Mouse (Mus musculus) cerebellum, adult 2 months (tissue): ENCODE measurements around the gene Rbmx. TPM values are rescaled to one million over a fixed set of nuclear protein-coding genes. Genes with fewer than 3 reads are reported as not detected.
A peak's percentile ranks its signal among the peaks of the same experiment; 100 is the strongest.

Source experiments
- DNase-seq, 2 experiments: peaks; one replicate each; pipeline ENCODE4 v3.0.0; 2021
- H3K27ac ChIP-seq: fragments of 200-500 bp; 2 replicates; pipeline ENCODE4 v1.5.1; 2012; ENCODE audit warnings: low read length, control low read depth, inconsistent platforms; ENCODE audit not compliant: insufficient read depth
- H3K27me3 ChIP-seq: fragments of 200-500 bp; 2 replicates; pipeline ENCODE4 v1.6.1; 2012; ENCODE audit warnings: inconsistent platforms, mild to moderate bottlenecking, low read length, moderate library complexity; ENCODE audit not compliant: control insufficient read depth, insufficient read depth
- H3K4me1 ChIP-seq: fragments of 200-500 bp; 2 replicates; pipeline ENCODE4 v1.6.1; 2011; ENCODE audit warnings: low read length; ENCODE audit not compliant: control insufficient read depth, insufficient read depth
- H3K4me3 ChIP-seq: fragments of 200-500 bp; replicated peaks from 2 replicates; pipeline ENCODE3; 2011; ENCODE audit warnings: mild to moderate bottlenecking, low read depth, low read length, control low read depth; ENCODE audit not compliant: insufficient read depth
- CTCF ChIP-seq: fragments of 200-500 bp; IDR thresholded peaks from 2 replicates; pipeline ENCODE4 v1.5.1; 2011; ENCODE audit warnings: low read depth, mild to moderate bottlenecking, control low read depth, low read length, moderate library complexity, borderline replicate concordance; ENCODE audit not compliant: insufficient read depth
- POLR2A ChIP-seq: fragments of 200-500 bp; IDR thresholded peaks from 2 replicates; pipeline ENCODE4 v1.6.1; 2011; ENCODE audit warnings: low read length, control low read depth, borderline replicate concordance; ENCODE audit not compliant: insufficient read depth
- WGBS: fragments of 180-500 bp; shearing (Covaris S2); methylation state at CpG from one replicate; pipeline ENCODE4 v1.1.7; 2018; 5-methylcytosine and 5-hydroxymethylcytosine counted together
- polyA plus RNA-seq: library from polyadenylated mRNA; depleted of rRNA; stranded (reverse); fragments of >200 nt; gene quantifications from 2 replicates; pipeline ENCODE4 v1.2.3, GENCODE M21; 2012; rRNA removed

Rbmx gene
- polyA plus RNA-seq = 67.9 and 69.9 TPM in 2 replicates

DNA sequence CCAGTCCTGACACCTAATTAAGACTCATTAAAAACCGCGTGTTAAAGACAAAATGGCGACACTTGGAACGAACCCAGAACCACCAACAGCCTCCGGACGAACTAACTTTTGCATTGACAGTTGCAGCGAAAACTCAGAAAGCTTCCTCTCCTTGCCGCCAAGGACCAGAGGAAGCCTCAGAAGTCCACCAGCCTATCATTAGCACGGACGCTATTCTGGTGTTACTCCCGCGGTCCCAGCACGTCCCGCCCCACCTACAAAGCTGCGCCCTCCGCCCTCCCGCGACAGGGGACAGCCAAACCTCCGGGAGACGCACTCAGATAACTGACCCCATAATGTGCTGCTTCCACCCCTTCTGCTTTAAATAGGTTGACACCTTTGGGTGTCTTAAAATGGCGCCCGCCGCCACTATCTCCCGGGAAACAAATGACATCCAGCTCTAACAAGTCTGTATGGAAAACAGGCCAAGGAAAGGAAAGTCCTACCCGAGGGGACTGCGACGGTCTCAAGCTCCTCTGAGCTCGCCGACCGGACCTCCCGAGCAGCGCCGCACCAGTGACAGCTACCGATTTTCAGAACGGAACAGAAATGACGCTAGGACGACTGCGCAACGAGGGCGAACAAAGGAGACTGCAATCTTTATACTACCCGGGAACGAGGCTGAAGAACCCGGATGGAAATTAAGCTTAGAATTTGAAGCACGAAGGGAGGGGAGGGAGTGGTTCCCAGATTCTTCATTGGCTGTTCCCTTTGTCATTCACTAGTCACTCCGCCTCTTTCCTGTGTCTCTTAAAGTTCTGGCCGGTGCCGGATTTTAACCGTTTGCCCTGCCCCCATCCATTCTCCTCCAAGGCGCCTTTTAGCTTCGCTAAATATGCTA lies at the start of gene Rbmx:
Gene Rbmx (minus strand): TSS at position 670 of the 880 bp plus-strand sequence.
- WGBS = 6% methylated on average over 50 of the region's 50 CpGs
- Histone ChIP-seq H3K27me3 (no peaks in the 10 kb centered on the region), H3K4me3 (peak within 1 kb of the TSS; percentile 95), H3K4me1 (0 out of 2 replicates have a peak, but pooled peaks cover 3% of the 10 kb centered on the region), H3K27ac (peak within 1 kb of the TSS; percentile 83; the same call in 1 of the 2 replicates)
- no peak for TF ChIP-seq CTCF
- peak; percentile 82; the same call in 1 of the 2 replicates for TF ChIP-seq POLR2A
- peak; percentile 83 to 90 for DNase-seq

DNA sequence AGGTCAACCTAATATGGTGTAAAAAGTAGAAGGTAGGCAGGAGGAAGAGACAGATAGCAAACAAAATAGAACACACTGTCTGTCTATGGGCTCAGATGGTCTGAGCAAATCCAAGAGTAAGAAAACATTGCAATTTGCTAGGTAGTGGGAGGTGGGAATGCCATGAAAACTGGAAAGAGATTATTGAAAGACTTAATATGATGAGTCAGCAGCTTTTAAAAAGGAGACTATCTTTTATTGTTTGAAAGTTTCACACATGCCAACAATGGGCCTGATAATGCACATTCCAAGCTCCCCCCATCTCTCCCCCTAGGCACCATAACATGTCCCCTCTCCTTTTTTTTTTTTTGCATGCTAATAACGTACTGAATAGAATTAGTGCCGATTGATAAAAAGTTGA lies 41.1 kb upstream of the Rbmx start:
- H3K27ac ChIP-seq = no peak overlapping the region
- no peak for DNase-seq
- 82% methylated on average over 2 of the region's 2 CpGs for WGBS
- no peak overlapping the region for H3K4me3 ChIP-seq
- H3K4me1 ChIP-seq = no peaks in the 10 kb centered on the region
- no peak for TF ChIP-seq POLR2A
- TF ChIP-seq CTCF = no peak
- H3K27me3 ChIP-seq = no peaks in the 10 kb centered on the region

DNA sequence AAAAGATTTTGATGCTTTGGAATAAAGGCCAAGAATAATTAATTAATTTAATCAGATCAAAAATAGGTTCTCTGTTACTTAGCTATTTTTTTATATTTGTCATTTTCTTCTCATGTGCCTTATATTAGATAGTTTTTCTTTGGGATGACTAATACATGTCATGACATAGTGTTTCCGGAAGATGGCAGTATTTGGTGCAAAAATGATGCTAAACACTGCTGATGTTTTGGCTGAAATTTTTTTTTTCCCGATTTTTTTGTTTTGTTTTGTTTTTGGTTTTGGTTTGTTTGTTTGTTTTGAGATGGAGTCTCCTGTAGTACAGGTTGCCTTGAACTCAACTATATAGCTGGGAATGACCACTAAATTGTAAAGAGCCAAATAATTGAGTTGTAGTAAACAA lies 38.8 kb upstream of the Rbmx start:
- DNase-seq = peak in 1 of 2 experiments; percentile 1
- H3K27ac ChIP-seq = no peak overlapping the region
- no peaks in the 10 kb centered on the region for H3K27me3 ChIP-seq
- 2% methylated on average over 2 of the region's 2 CpGs for WGBS
- H3K4me1 ChIP-seq = no peaks in the 10 kb centered on the region
- no peak overlapping the region for H3K4me3 ChIP-seq
- peak; percentile 6; the same call in 1 of the 2 replicates for TF ChIP-seq CTCF
- no peak for TF ChIP-seq POLR2A

DNA sequence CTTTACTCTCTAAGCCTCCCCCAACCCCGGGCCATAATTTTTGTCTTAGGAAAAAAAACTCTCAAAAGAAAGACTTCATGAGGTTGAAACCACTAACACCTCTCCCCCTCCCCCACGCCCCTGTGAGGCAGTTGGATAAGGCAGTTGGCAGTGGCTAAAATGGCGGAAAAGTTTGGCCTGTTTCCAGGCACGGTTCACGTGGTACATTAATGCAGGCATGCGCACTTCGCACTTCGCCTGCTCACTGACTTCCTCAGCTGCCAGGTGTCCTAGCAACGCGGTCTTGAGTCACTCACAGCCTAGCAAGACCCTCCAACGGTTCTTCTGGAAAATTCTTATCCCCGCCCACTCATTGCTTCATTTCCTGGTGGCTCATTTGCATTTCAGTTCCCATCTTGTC lies 15.9 kb upstream of the Rbmx start, which contains the start of gene Gm364:
Gene Gm364 (plus strand): TSS at position 386 of the 400 bp plus-strand sequence.
- Histone ChIP-seq H3K27me3 (no peaks in the 10 kb centered on the region), H3K4me1 (no peaks in the 10 kb centered on the region), H3K27ac (no peak within 1 kb of the TSS), H3K4me3 (no peak within 1 kb of the TSS)
- WGBS = 76% methylated on average over 12 of the region's 12 CpGs
- no peak for DNase-seq
- TF ChIP-seq POLR2A (no peak), CTCF (no peak)

DNA sequence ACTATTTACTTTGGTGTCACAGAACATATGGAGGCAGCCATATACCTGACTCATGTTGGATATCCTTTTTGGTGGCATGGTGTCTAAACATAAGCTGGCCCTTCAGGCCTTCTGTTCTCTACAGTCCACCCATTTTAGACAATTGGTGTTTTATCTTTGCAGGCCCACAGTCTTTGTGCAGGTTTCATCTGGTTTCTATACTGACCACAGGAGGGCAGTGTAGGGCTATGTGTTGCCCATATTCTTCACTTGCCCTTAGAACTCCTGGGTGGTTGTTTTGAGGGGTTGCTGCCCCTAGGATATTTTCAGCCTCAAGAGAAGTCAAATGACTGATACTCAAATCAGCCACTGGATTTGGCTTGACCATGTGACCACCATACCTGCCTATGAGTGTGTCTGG lies 10.8 kb upstream of the Rbmx start:
- H3K4me3 ChIP-seq = no peak overlapping the region
- TF ChIP-seq POLR2A (no peak), CTCF (no peak)
- no peak for DNase-seq
- H3K4me1 ChIP-seq = no peaks in the 10 kb centered on the region
- H3K27me3 ChIP-seq = no peaks in the 10 kb centered on the region
- H3K27ac ChIP-seq = no peak overlapping the region

DNA sequence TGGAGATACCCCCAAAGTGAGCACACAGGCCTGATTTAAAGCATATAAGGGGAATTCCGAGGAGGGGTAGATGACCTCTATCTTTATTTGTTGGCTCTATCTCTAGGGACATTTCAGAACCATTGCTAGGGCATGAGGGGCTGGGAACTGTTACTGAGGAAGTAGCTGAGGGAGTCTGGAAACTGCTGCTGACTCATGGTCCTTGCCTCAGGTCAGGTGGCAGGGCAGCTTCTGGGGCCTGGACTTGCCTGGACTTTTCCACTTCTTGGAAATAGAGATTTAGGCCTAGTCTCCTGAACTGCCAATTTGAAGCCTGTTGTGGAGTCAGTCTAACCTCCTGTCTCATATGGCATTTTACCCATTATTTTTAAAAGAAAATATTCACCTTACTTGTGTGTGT lies 8.6 kb upstream of the Rbmx start:
- no peaks in the 10 kb centered on the region for H3K27me3 ChIP-seq

DNA sequence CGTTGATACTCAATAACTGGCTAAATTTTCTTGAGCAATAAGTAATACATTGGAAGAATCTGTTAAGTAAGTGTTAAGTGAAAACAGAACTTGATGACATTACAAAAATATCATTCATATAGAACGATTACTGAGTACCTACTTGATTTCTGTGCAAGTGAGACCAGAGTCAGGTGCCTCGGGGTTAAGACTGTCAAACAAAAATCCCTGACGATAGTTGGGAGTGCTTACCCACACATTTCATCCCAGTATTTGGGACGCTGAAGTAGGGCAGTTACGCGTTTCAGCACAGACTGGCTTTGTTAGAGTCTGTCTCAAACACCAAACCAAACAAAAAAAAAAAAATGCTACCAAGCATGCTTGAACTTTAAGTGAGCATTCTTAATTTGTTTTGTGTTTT lies 576 bp upstream of the Rbmx start:
- Histone ChIP-seq H3K4me1 (0 out of 2 replicates have a peak, but pooled peaks cover 3% of the 10 kb centered on the region), H3K27me3 (no peaks in the 10 kb centered on the region), H3K27ac (no peak overlapping the region), H3K4me3 (peak overlapping the region; percentile 95)
- DNase-seq = no peak
- 10% methylated on average over 7 of the region's 7 CpGs for WGBS
- TF ChIP-seq POLR2A (no peak), CTCF (no peak)

More for the DNA sequence above, 8.6 kb upstream of the Rbmx start:
- no peaks in the 10 kb centered on the region for H3K4me1 ChIP-seq
- no peak overlapping the region for H3K27ac ChIP-seq
- no peak for DNase-seq
- WGBS = 90% methylated on average over 1 of the region's 1 CpGs
- no peak for TF ChIP-seq CTCF
- no peak for TF ChIP-seq POLR2A
- H3K4me3 ChIP-seq = no peak overlapping the region

DNA sequence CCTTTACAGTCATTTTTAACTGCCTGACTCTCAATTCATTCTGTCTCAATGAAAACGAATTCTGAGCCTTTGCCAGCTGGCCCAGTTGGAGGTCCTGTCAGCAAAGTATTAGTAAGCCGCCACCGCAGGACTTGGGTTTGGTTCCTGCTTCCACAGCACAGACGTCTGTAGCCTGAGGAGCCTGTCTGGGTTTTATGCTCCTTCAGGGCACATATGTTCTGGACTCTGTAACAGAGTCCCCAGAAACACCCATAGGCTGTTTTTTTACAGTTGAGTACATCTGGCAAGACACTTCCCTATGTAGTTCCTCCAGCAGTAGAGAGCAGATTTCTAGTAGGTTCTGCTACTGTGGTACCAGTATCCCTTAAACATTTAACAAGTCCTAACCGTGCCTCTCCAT lies 11.9 kb downstream of the Rbmx start:
- 33% methylated on average over 5 of the region's 5 CpGs for WGBS
- H3K4me3 ChIP-seq = no peak overlapping the region
- no peaks in the 10 kb centered on the region for H3K27me3 ChIP-seq
- H3K27ac ChIP-seq = no peak overlapping the region
- DNase-seq = peak; percentile 16 to 20
- no peak for TF ChIP-seq CTCF
- no peak for TF ChIP-seq POLR2A
- H3K4me1 ChIP-seq = no peaks in the 10 kb centered on the region
